Mouse (Mus musculus) lung, postnatal 0 days (tissue): Measurements from ENCODE around the gene Prr13. TPM values are rescaled to one million over a fixed set of nuclear protein-coding genes. Genes with fewer than 3 reads are reported as not detected.

Source experiments
- ATAC-seq: fragments of 200-750 bp; cut with Nextera tagmentation; 2 replicates; pipeline ENCODE4 v1.8.0; 2017; ENCODE audit warnings: moderate library complexity
- DNase-seq: peaks from one replicate; pipeline ENCODE4 v3.0.0-alpha.2; 2016; ENCODE audit warnings: low spot score
- H3K27ac ChIP-seq: fragments of 300-500 bp; sonication (generic); 2 replicates; pipeline ENCODE4 v1.5.1; 2014; ENCODE audit warnings: antibody characterized with exemption, mild to moderate bottlenecking, low read length, mixed read lengths
- H3K27me3 ChIP-seq: fragments of 300-500 bp; sonication (generic); replicated peaks from 2 replicates; pipeline ENCODE4 v1.6.1; 2014; ENCODE audit warnings: low read length, mixed read lengths; ENCODE audit not compliant: insufficient read depth
- H3K36me3 ChIP-seq: fragments of 300-500 bp; sonication (generic); 2 replicates; pipeline ENCODE4 v1.6.1; 2014; ENCODE audit warnings: low read length, mixed read lengths; ENCODE audit not compliant: insufficient read depth
- H3K4me1 ChIP-seq: fragments of 300-500 bp; sonication (generic); 2 replicates; pipeline ENCODE4 v1.6.1; 2014; ENCODE audit warnings: antibody characterized with exemption, low read depth, low read length, mixed read lengths; ENCODE audit not compliant: insufficient read depth
- H3K4me2 ChIP-seq: fragments of 300-500 bp; sonication (generic); replicated peaks from 2 replicates; pipeline ENCODE4 v1.6.1; 2014; ENCODE audit warnings: low read depth, mild to moderate bottlenecking, low read length, moderate library complexity, mixed read lengths
- H3K4me3 ChIP-seq: fragments of 300-500 bp; sonication (generic); 2 replicates; pipeline ENCODE4 v1.5.1; 2014; ENCODE audit warnings: low read depth, low read length
- H3K9ac ChIP-seq: fragments of 300-500 bp; sonication (generic); replicated peaks from 2 replicates; pipeline ENCODE4 v1.6.1; 2014; ENCODE audit warnings: low read depth, mild to moderate bottlenecking
- H3K9me3 ChIP-seq: fragments of 300-500 bp; sonication (generic); 2 replicates; pipeline ENCODE4 v1.6.1; 2016; ENCODE audit warnings: low read length, mixed read lengths
- CTCF ChIP-seq: IDR thresholded peaks from 2 replicates; pipeline ENCODE4 v1.5.1; 2016; ENCODE audit warnings: antibody characterized with exemption, mild to moderate bottlenecking
- EP300 ChIP-seq: IDR thresholded peaks from 2 replicates; pipeline ENCODE4 v1.6.1; 2016; ENCODE audit warnings: antibody characterized with exemption, mild to moderate bottlenecking, control low read depth
- WGBS: fragments of 180-500 bp; shearing (Covaris S2); extraction: QIAGEN DNeasy Blood & Tissue Kit; methylation state at CpG from one replicate; pipeline ENCODE4 v1.1.7; 2014; 5-methylcytosine and 5-hydroxymethylcytosine counted together
- polyA plus RNA-seq: library from polyadenylated mRNA; unstranded; fragments of >200 nt; fragmentation: Nextera tagmentation; extraction: Ambion mirVana; gene quantifications from 2 replicates; pipeline ENCODE4 v1.2.1, GENCODE M21; 2015

Prr13 gene
- polyA plus RNA-seq, 1 experiment from 2014 or later = 128 TPM

- TF ChIP-seq CTCF (no peak), EP300 (no peak)
- 79% methylated on average over 5 of the region's 5 CpGs for WGBS
- DNase-seq = no peak
Measured at GRCm38 (mm10) chr15:102500479-102500878, 41.7 kb downstream of the Prr13 start.

GRCm38 (mm10) chr15:102501084-102501814 lies 42.4 kb downstream of the Prr13 start:
- no peak overlapping the region for H3K27ac ChIP-seq
- ATAC-seq (no peak), DNase-seq (no peak)
- no peak overlapping the region for H3K9ac ChIP-seq
- H3K27me3 ChIP-seq = no peaks in the 10 kb centered on the region
- 78% methylated on average over 19 of the region's 19 CpGs for WGBS
- H3K4me1 ChIP-seq = no peaks in the 10 kb centered on the region
- peaks cover 48% of the 10 kb centered on the region for H3K36me3 ChIP-seq
- H3K4me2 ChIP-seq = no peak overlapping the region
- no peaks in the 10 kb centered on the region for H3K9me3 ChIP-seq
- H3K4me3 ChIP-seq = no peak overlapping the region
- TF ChIP-seq EP300 = no peak
- TF ChIP-seq CTCF = no peak

More at GRCm38 (mm10) chr15:102500479-102500878, 41.7 kb downstream of the Prr13 start:
- H3K9ac ChIP-seq = no peak overlapping the region
- no peak for ATAC-seq
- peaks cover 48% of the 10 kb centered on the region for H3K36me3 ChIP-seq
- no peak overlapping the region for H3K4me3 ChIP-seq
- H3K4me2 ChIP-seq = no peak overlapping the region
- no peak overlapping the region for H3K27ac ChIP-seq
- H3K27me3 ChIP-seq = no peaks in the 10 kb centered on the region
- H3K4me1 ChIP-seq = no peaks in the 10 kb centered on the region
- H3K9me3 ChIP-seq = no peaks in the 10 kb centered on the region

GRCm38 (mm10) chr15:102502254-102502840 lies 43.5 kb downstream of the Prr13 start:
- no peak overlapping the region for H3K4me2 ChIP-seq
- TF ChIP-seq CTCF = no peak
- TF ChIP-seq EP300 = no peak
- ATAC-seq = no peak
- no peak overlapping the region for H3K4me3 ChIP-seq
- no peaks in the 10 kb centered on the region for H3K9me3 ChIP-seq
- H3K27ac ChIP-seq = no peak overlapping the region
- peaks cover 46% of the 10 kb centered on the region for H3K36me3 ChIP-seq
- no peaks in the 10 kb centered on the region for H3K27me3 ChIP-seq
- H3K9ac ChIP-seq = no peak overlapping the region
- no peak for DNase-seq
- H3K4me1 ChIP-seq = no peaks in the 10 kb centered on the region
- WGBS = 72% methylated on average over 9 of the region's 9 CpGs

- 92% methylated on average over 1 of the region's 1 CpGs for WGBS
- H3K36me3 ChIP-seq = peaks cover 38% of the 10 kb centered on the region
- H3K4me3 ChIP-seq = no peak within 1 kb of the TSS
- H3K4me1 ChIP-seq = no peaks in the 10 kb centered on the region
- no peak within 1 kb of the TSS for H3K9ac ChIP-seq
- no peak within 1 kb of the TSS for H3K27ac ChIP-seq
- no peaks in the 10 kb centered on the region for H3K9me3 ChIP-seq
- H3K4me2 ChIP-seq = no peak within 1 kb of the TSS
- no peaks in the 10 kb centered on the region for H3K27me3 ChIP-seq
- ATAC-seq = no peak
- DNase-seq = no peak
- TF ChIP-seq CTCF = no peak
- no peak for TF ChIP-seq EP300
Measured at GRCm38 (mm10) chr15:102503447-102503846, 44.6 kb downstream of the Prr13 start, which contains the start of gene Gm10337. Gene Gm10337 (plus strand): TSS chr15:102503722.

- WGBS = 82% methylated on average over 9 of the region's 9 CpGs
- Histone ChIP-seq H3K27ac (no peak overlapping the region), H3K27me3 (no peaks in the 10 kb centered on the region), H3K36me3 (peaks cover 33% of the 10 kb centered on the region), H3K9me3 (no peaks in the 10 kb centered on the region), H3K4me3 (no peak overlapping the region), H3K4me2 (no peak overlapping the region), H3K4me1 (no peaks in the 10 kb centered on the region), H3K9ac (no peak overlapping the region)
- no peak for TF ChIP-seq EP300
- TF ChIP-seq CTCF = no peak
- no peak for DNase-seq
- no peak for ATAC-seq
Measured at GRCm38 (mm10) chr15:102503924-102504782, 45.3 kb downstream of the Prr13 start.
